Mouse (Mus musculus) forebrain, postnatal 0 days (tissue): ENCODE results near the gene Tmem179. TPM values are rescaled to one million over a fixed set of nuclear protein-coding genes. Genes with fewer than 3 reads are reported as not detected.
A peak's percentile ranks its signal among the peaks of the same experiment; 100 is the strongest.

Experiments used
- ATAC-seq: fragments of 200-750 bp; cut with Nextera tagmentation; 2 replicates; pipeline ENCODE4 v1.8.0; 2017; ENCODE audit warnings: mild to moderate bottlenecking, moderate library complexity
- DNase-seq: peaks from one replicate; pipeline ENCODE4 v3.0.0-alpha.2; 2015
- H3K27ac ChIP-seq: fragments of 300-500 bp; sonication (generic); 2 replicates; pipeline ENCODE4 v1.5.1; 2014; ENCODE audit warnings: low read depth, mild to moderate bottlenecking, antibody characterized with exemption, low read length, moderate library complexity, mixed read lengths
- H3K27me3 ChIP-seq: fragments of 300-500 bp; sonication (generic); 2 replicates; pipeline ENCODE4 v1.6.1; 2014; ENCODE audit warnings: mild to moderate bottlenecking, low read length, mixed read lengths; ENCODE audit not compliant: insufficient read depth
- H3K36me3 ChIP-seq: fragments of 300-500 bp; sonication (generic); 2 replicates; pipeline ENCODE4 v1.6.1; 2014; ENCODE audit warnings: mild to moderate bottlenecking, moderate library complexity; ENCODE audit not compliant: insufficient read depth
- H3K4me1 ChIP-seq: fragments of 300-500 bp; sonication (generic); 2 replicates; pipeline ENCODE4 v1.6.1; 2014; ENCODE audit warnings: antibody characterized with exemption; ENCODE audit not compliant: insufficient read depth
- H3K4me2 ChIP-seq: fragments of 300-500 bp; sonication (generic); 2 replicates; pipeline ENCODE4 v1.6.1; 2014; ENCODE audit warnings: low read depth, mild to moderate bottlenecking, moderate library complexity
- H3K4me3 ChIP-seq: fragments of 300-500 bp; sonication (generic); 2 replicates; pipeline ENCODE4 v1.5.1; 2014; ENCODE audit warnings: low read depth, low read length, mixed read lengths
- H3K9ac ChIP-seq: fragments of 300-500 bp; sonication (generic); 2 replicates; pipeline ENCODE4 v1.6.1; 2014; ENCODE audit warnings: mild to moderate bottlenecking
- H3K9me3 ChIP-seq: fragments of 300-500 bp; sonication (generic); 2 replicates; pipeline ENCODE4 v1.6.1; 2016; ENCODE audit warnings: low read length
- CTCF ChIP-seq: sonication (generic); IDR thresholded peaks from 2 replicates; pipeline ENCODE4 v1.5.1; 2016; ENCODE audit warnings: antibody characterized with exemption, control low read depth, low read depth
- WGBS: fragments of 180-500 bp; shearing (Covaris S2); extraction: QIAGEN DNeasy Blood & Tissue Kit; methylation state at CpG from one replicate; pipeline ENCODE4 v1.1.7; 2014; 5-methylcytosine and 5-hydroxymethylcytosine counted together
- polyA plus RNA-seq: library from polyadenylated mRNA; unstranded; fragments of >200 nt; fragmentation: Nextera tagmentation; extraction: Ambion mirVana; gene quantifications from 2 replicates; pipeline ENCODE4 v1.2.1, GENCODE M21; 2015
- total RNA-seq: library from RNA; depleted of rRNA; stranded (reverse); fragments of >200 nt; gene quantifications from 2 replicates; pipeline ENCODE4 v1.2.3, GENCODE M21; 2014

Tmem179 gene
- total and polyA plus RNA-seq, 2 experiments from 2014 or later: 112 to 119 TPM

GRCm38 (mm10) chr12:112496136-112496535, 20.4 kb downstream of the Tmem179 start:
- 66% methylated on average over 5 of the region's 5 CpGs for WGBS
- H3K4me3 ChIP-seq: no peak overlapping the region
- TF ChIP-seq CTCF: no peak
- no peaks in the 10 kb centered on the region for H3K4me1 ChIP-seq
- ATAC-seq: no peak
- no peak overlapping the region for H3K9ac ChIP-seq
- no peak overlapping the region for H3K27ac ChIP-seq
- no peak for DNase-seq
- H3K4me2 ChIP-seq: no peak overlapping the region
- H3K36me3 ChIP-seq: peaks cover 4% of the 10 kb centered on the region; the same call in 1 of the 2 replicates
- H3K9me3 ChIP-seq: no peaks in the 10 kb centered on the region
- no peaks in the 10 kb centered on the region for H3K27me3 ChIP-seq

DNA sequence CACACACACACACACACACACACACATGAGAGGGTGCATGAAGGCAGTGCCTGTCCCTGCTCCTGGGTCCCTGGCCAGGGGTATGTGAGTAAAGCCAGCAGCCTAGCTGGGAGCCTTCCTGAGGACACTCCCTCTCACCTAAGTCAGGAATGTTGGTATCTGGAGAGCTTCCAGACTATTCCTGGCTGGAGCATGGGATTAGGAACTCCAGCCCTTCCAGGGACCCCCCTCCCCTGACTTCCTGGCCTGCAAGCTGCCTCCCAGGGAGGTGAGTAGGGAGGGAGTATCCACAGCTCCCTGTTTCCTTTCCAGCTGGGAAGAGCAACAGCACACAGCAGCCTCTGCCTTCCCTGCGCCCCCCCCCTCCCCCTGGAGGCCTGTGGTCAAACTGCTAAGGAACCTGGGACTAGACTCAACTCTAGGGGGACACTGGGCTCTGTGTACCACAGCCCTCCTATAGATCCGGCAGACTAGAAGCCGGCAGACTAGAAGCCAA, 26.1 kb downstream of the Tmem179 start:
- DNase-seq (no peak), ATAC-seq (peak; percentile 14; the same call in 1 of the 2 replicates)
- Histone ChIP-seq H3K27ac (no peak overlapping the region), H3K4me3 (no peak overlapping the region), H3K9ac (no peak overlapping the region), H3K4me2 (no peak overlapping the region), H3K36me3 (no peaks in the 10 kb centered on the region), H3K9me3 (no peaks in the 10 kb centered on the region), H3K27me3 (no peaks in the 10 kb centered on the region), H3K4me1 (no peaks in the 10 kb centered on the region)
- TF ChIP-seq CTCF: peak; percentile 31; the same call in 1 of the 2 replicates
- 29% methylated on average over 3 of the region's 3 CpGs for WGBS

- no peaks in the 10 kb centered on the region for H3K9me3 ChIP-seq
- WGBS: 92% methylated on average over 9 of the region's 9 CpGs
- no peaks in the 10 kb centered on the region for H3K4me1 ChIP-seq
- no peak overlapping the region for H3K9ac ChIP-seq
- no peak overlapping the region for H3K4me2 ChIP-seq
- no peak overlapping the region for H3K4me3 ChIP-seq
- no peak overlapping the region for H3K27ac ChIP-seq
- ATAC-seq (no peak), DNase-seq (no peak)
- no peaks in the 10 kb centered on the region for H3K36me3 ChIP-seq
- no peaks in the 10 kb centered on the region for H3K27me3 ChIP-seq
- TF ChIP-seq CTCF: no peak
Observed at GRCm38 (mm10) chr12:112489535-112489934, 27.0 kb downstream of the Tmem179 start.

- H3K9ac ChIP-seq: no peak within 1 kb of the TSS
- no peak for TF ChIP-seq CTCF
- no peak within 1 kb of the TSS for H3K27ac ChIP-seq
- no peaks in the 10 kb centered on the region for H3K36me3 ChIP-seq
- no peak for ATAC-seq
- H3K9me3 ChIP-seq: no peaks in the 10 kb centered on the region
- DNase-seq: no peak
- 93% methylated on average over 8 of the region's 8 CpGs for WGBS
- H3K4me1 ChIP-seq: no peaks in the 10 kb centered on the region
- no peak within 1 kb of the TSS for H3K4me2 ChIP-seq
- no peaks in the 10 kb centered on the region for H3K27me3 ChIP-seq
- no peak within 1 kb of the TSS for H3K4me3 ChIP-seq
Observed at GRCm38 (mm10) chr12:112489134-112489533, 27.4 kb downstream of the Tmem179 start, which contains the start of gene A530016L24Rik. Gene A530016L24Rik (plus strand): TSS chr12:112489448.

DNA sequence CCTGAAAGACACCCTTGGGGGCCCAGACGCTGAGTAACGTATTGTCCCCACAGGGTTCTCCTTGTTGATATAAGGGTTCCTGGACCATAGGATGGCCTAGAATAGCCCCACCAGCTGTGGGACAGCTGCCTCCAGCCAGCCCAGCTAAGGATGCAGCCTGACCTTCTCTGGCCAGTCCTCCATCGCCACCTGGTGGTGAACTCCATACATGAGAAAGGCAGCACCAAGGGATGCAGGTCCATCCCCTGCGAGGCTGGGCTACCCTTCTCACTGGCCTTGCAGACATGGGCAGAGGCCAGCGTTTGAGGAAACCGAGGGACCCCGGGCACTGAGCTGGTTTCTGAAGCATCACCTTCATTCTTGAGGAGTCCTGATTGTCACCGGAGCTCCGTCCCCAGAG, 42.8 kb downstream of the Tmem179 start:
- ATAC-seq (peak; percentile 79), DNase-seq (peak; percentile 83)
- no peaks in the 10 kb centered on the region for H3K27me3 ChIP-seq
- H3K27ac ChIP-seq: no peak overlapping the region
- WGBS: 23% methylated on average over 9 of the region's 9 CpGs
- no peak overlapping the region for H3K4me3 ChIP-seq
- TF ChIP-seq CTCF: peak; percentile 99
- H3K4me1 ChIP-seq: peaks cover 10% of the 10 kb centered on the region; the same call in 1 of the 2 replicates
- H3K9ac ChIP-seq: no peak overlapping the region
- H3K9me3 ChIP-seq: no peaks in the 10 kb centered on the region
- H3K4me2 ChIP-seq: no peak overlapping the region
- no peaks in the 10 kb centered on the region for H3K36me3 ChIP-seq

GRCm38 (mm10) chr12:112470216-112470615, 46.3 kb downstream of the Tmem179 start:
- no peaks in the 10 kb centered on the region for H3K36me3 ChIP-seq
- no peaks in the 10 kb centered on the region for H3K27me3 ChIP-seq
- TF ChIP-seq CTCF: no peak
- H3K9ac ChIP-seq: no peak overlapping the region
- H3K4me1 ChIP-seq: peaks cover 10% of the 10 kb centered on the region; the same call in 1 of the 2 replicates
- DNase-seq (peak; percentile 46), ATAC-seq (peak; percentile 38; the same call in 1 of the 2 replicates)
- peak overlapping the region; percentile 71 for H3K27ac ChIP-seq
- H3K9me3 ChIP-seq: no peaks in the 10 kb centered on the region
- H3K4me3 ChIP-seq: no peak overlapping the region
- 28% methylated on average over 5 of the region's 5 CpGs for WGBS
- H3K4me2 ChIP-seq: no peak overlapping the region

- no peak overlapping the region for H3K4me2 ChIP-seq
- no peak overlapping the region for H3K4me3 ChIP-seq
- no peaks in the 10 kb centered on the region for H3K27me3 ChIP-seq
- 71% methylated on average over 7 of the region's 7 CpGs for WGBS
- no peak overlapping the region for H3K9ac ChIP-seq
- peaks cover 10% of the 10 kb centered on the region; the same call in 1 of the 2 replicates for H3K4me1 ChIP-seq
- no peak for DNase-seq
- TF ChIP-seq CTCF: no peak
- no peak for ATAC-seq
- no peaks in the 10 kb centered on the region for H3K36me3 ChIP-seq
- H3K9me3 ChIP-seq: no peaks in the 10 kb centered on the region
- peak overlapping the region; percentile 71 for H3K27ac ChIP-seq
Observed at GRCm38 (mm10) chr12:112469393-112469792, 47.2 kb downstream of the Tmem179 start.
